Mouse (Mus musculus): ENCODE results near the gene Obsl1. TPM values are rescaled to one million over a fixed set of nuclear protein-coding genes. Genes with fewer than 3 reads are reported as not detected.
A peak's percentile ranks its signal among the peaks of the same experiment; 100 is the strongest.

Gene Obsl1
- polyA plus RNA-seq, 1 experiment = 37.9 TPM

- no peak for DNase-seq (ENCODE audit: extremely low spot score in 1 of 2, low spot score in 1 of 2)
Measured at GRCm38 (mm10) chr1:75441471-75441996, 64.7 kb downstream of the Obsl1 start.

GRCm38 (mm10) chr1:75440661-75441060 lies 65.6 kb downstream of the Obsl1 start:
- no peak for DNase-seq (ENCODE audit: extremely low spot score in 1 of 2, low spot score in 1 of 2)

- no peak for DNase-seq (ENCODE audit: extremely low spot score in 1 of 2, low spot score in 1 of 2)
Measured at GRCm38 (mm10) chr1:75438782-75439181, 67.5 kb downstream of the Obsl1 start.

- peak; percentile 82 to 88 for DNase-seq (ENCODE audit: extremely low spot score in 1 of 2, low spot score in 1 of 2)
Measured at GRCm38 (mm10) chr1:75435475-75436328, 70.5 kb downstream of the Obsl1 start, which contains the start of gene Gmppa. Gmppa (plus strand) TSS chr1:75435930.

Other genes starting within 250 kb of the Obsl1 start
- gene Ptprn, start 241.9 kb downstream of the Obsl1 start, polyA plus RNA-seq (2012; rRNA removed) = 384 and 412 TPM in 2 replicates
- 118 and 120 TPM in 2 replicates for gene Resp18, start 228.0 kb downstream of the Obsl1 start, polyA plus RNA-seq (2012; rRNA removed)
- 81.1 and 81.9 TPM in 2 replicates for gene Dnpep, start 188.5 kb downstream of the Obsl1 start, polyA plus RNA-seq (2012; rRNA removed)
- 2.5 and 3.5 TPM in 2 replicates for gene Des, start 146.1 kb downstream of the Obsl1 start, polyA plus RNA-seq (2012; rRNA removed)
- gene Speg, start 131.2 kb downstream of the Obsl1 start, polyA plus RNA-seq (2012; rRNA removed) = 134 and 135 TPM in 2 replicates
- gene Gmppa, start 70.5 kb downstream of the Obsl1 start, polyA plus RNA-seq (2012; rRNA removed) = 101 and 111 TPM in 2 replicates
- 11.9 and 13.5 TPM in 2 replicates for gene Asic4, start 56.0 kb downstream of the Obsl1 start, polyA plus RNA-seq (2012; rRNA removed)
- 73.9 and 79.5 TPM in 2 replicates for gene Chpf, start 27.1 kb downstream of the Obsl1 start, polyA plus RNA-seq (2012; rRNA removed)
- 73.1 and 82.3 TPM in 2 replicates for gene Tmem198, start 26.9 kb downstream of the Obsl1 start, polyA plus RNA-seq (2012; rRNA removed)
- 80.9 and 92.8 TPM in 2 replicates for gene Inha, start 625 bp upstream of the Obsl1 start, polyA plus RNA-seq (2012; rRNA removed)
- 33.8 and 36.3 TPM in 2 replicates for gene Stk11ip, start 15.1 kb upstream of the Obsl1 start, polyA plus RNA-seq (2012; rRNA removed)
- 115 and 122 TPM in 2 replicates for gene Slc4a3, start 39.8 kb upstream of the Obsl1 start, polyA plus RNA-seq (2012; rRNA removed)

All from frontal cortex, adult 2 months (tissue).